Mouse (Mus musculus) myocyte (in vitro differentiated cells): ENCODE data around the gene Tdrd5. TPM values are rescaled to one million over a fixed set of nuclear protein-coding genes. Genes with fewer than 3 reads are reported as not detected.

ENCODE experiments used
- H3K27me3 ChIP-seq: one replicate; pipeline ENCODE4 v1.6.1; 2011; ENCODE audit not compliant: control insufficient read depth, insufficient read depth, insufficient read length
- H3K36me3 ChIP-seq: one replicate; pipeline ENCODE4 v1.6.1; 2011; ENCODE audit not compliant: control insufficient read depth, insufficient read depth
- H3K4me2 ChIP-seq: one replicate; pipeline ENCODE4 v1.6.1; 2011; ENCODE audit warnings: low read depth, control low read depth
- H3K4me3 ChIP-seq: one replicate; pipeline ENCODE4 v1.5.1; 2011; ENCODE audit warnings: mild to moderate bottlenecking, control low read depth, moderate library complexity
- H3K79me2 ChIP-seq: one replicate; pipeline ENCODE4 v1.6.1; 2011; ENCODE audit not compliant: control insufficient read depth, insufficient read depth
- H3ac ChIP-seq: one replicate; pipeline ENCODE4 v1.6.1; 2011; ENCODE audit not compliant: control insufficient read depth, insufficient read length
- CEBPB ChIP-seq: IDR thresholded peaks from 2 replicates; pipeline ENCODE4 v1.6.1; 2011; ENCODE audit warnings: mild to moderate bottlenecking, moderate library complexity; ENCODE audit not compliant: poor library complexity, insufficient read depth, severe bottlenecking
- E2F4 ChIP-seq: IDR thresholded peaks from one replicate; pipeline ENCODE4 v1.6.1; 2011; ENCODE audit warnings: mild to moderate bottlenecking, control low read depth, moderate library complexity; ENCODE audit not compliant: insufficient read depth
- MAX ChIP-seq: IDR thresholded peaks from one replicate; pipeline ENCODE4 v1.6.1; 2011; ENCODE audit warnings: low read depth, mild to moderate bottlenecking, control low read depth
- MYOD1 ChIP-seq, 3 experiments: IDR thresholded peaks; one replicate each; pipeline ENCODE4 v1.6.1; 2011; ENCODE audit warnings: control low read depth in 2 of 3, low read depth in 2 of 3, mild to moderate bottlenecking in 2 of 3, moderate library complexity in 1 of 3; ENCODE audit not compliant: insufficient read length in 2 of 3, control insufficient read depth in 1 of 3
- MYOG ChIP-seq, 3 experiments: IDR thresholded peaks; one replicate each; pipeline ENCODE4 v1.6.1; 2011; ENCODE audit warnings: control low read depth in 2 of 3, low read depth in 2 of 3, mild to moderate bottlenecking in 2 of 3; ENCODE audit not compliant: insufficient read length in 2 of 3, control insufficient read depth in 1 of 3, insufficient read depth in 1 of 3
- POLR2A ChIP-seq: IDR thresholded peaks from one replicate; pipeline ENCODE4 v1.6.1; 2011; ENCODE audit warnings: low read depth, mild to moderate bottlenecking, control low read depth, moderate library complexity; ENCODE audit not compliant: insufficient read length
- POLR2AphosphoS2 ChIP-seq: IDR thresholded peaks from one replicate; pipeline ENCODE4 v1.6.1; 2011; ENCODE audit warnings: low read depth, control low read depth; ENCODE audit not compliant: insufficient read length
- REST ChIP-seq: IDR thresholded peaks from one replicate; pipeline ENCODE4 v1.6.1; 2011; ENCODE audit warnings: mild to moderate bottlenecking, control low read depth, moderate library complexity; ENCODE audit not compliant: insufficient read depth, insufficient read length
- SRF ChIP-seq: IDR thresholded peaks from one replicate; pipeline ENCODE4 v1.6.1; 2011; ENCODE audit warnings: low read depth; ENCODE audit not compliant: control insufficient read depth, insufficient read length
- TCF12 ChIP-seq: IDR thresholded peaks from one replicate; pipeline ENCODE4 v1.6.1; 2011; ENCODE audit warnings: mild to moderate bottlenecking, control low read depth; ENCODE audit not compliant: poor library complexity, insufficient read depth, severe bottlenecking
- TCF3 ChIP-seq: IDR thresholded peaks from one replicate; pipeline ENCODE4 v1.6.1; 2011; ENCODE audit warnings: low read depth, control low read depth; ENCODE audit not compliant: insufficient read length
- USF1 ChIP-seq: IDR thresholded peaks from one replicate; pipeline ENCODE4 v1.6.1; 2011; ENCODE audit warnings: low read depth, mild to moderate bottlenecking, control low read depth, moderate library complexity
- polyA plus RNA-seq: library from polyadenylated mRNA; unstranded; fragments of >200 nt; fragmentation: generic; extraction: Trizol; gene quantifications from one replicate; pipeline ENCODE4 v1.2.1, GENCODE M21; 2012; ENCODE audit warnings: missing spikeins

Tdrd5 gene
- polyA plus RNA-seq, 1 experiment = 0.05 TPM

GRCm38 (mm10) chr1:156344433-156344832, 41.0 kb upstream of the Tdrd5 start:
- no peaks in the 10 kb centered on the region for H3K27me3 ChIP-seq
- peak; percentile 52 for TF ChIP-seq TCF3
- no peak for TF ChIP-seq USF1
- no peak for TF ChIP-seq REST
- no peak for TF ChIP-seq CEBPB
- no peak for TF ChIP-seq E2F4
- peak in 2 of 3 experiments; percentile 57 to 72 for TF ChIP-seq MYOG (IDR thresholded peaks at IDR 0.05; ENCODE audit: control insufficient read depth in 1 of 3, insufficient read depth in 1 of 3, insufficient read length in 2 of 3, low read depth in 2 of 3)
- TF ChIP-seq MYOD1 (IDR thresholded peaks at IDR 0.05; ENCODE audit: control insufficient read depth in 1 of 3, insufficient read length in 2 of 3, low read depth in 2 of 3) = peak; percentile 54 to 83 (median 79)
- TF ChIP-seq POLR2A = no peak
- TF ChIP-seq MAX = no peak
- no peak for TF ChIP-seq SRF
- peak; percentile 21 for TF ChIP-seq TCF12
- no peak for TF ChIP-seq POLR2AphosphoS2
- no peak overlapping the region for H3ac ChIP-seq
- H3K79me2 ChIP-seq = no peaks in the 10 kb centered on the region
- peak overlapping the region; percentile 19 for H3K4me2 ChIP-seq
- H3K4me3 ChIP-seq = no peak overlapping the region
- no peaks in the 10 kb centered on the region for H3K36me3 ChIP-seq

GRCm38 (mm10) chr1:156340847-156341246, 37.4 kb upstream of the Tdrd5 start:
- TF ChIP-seq MYOG (IDR thresholded peaks at IDR 0.05; ENCODE audit: control insufficient read depth in 1 of 3, insufficient read depth in 1 of 3, insufficient read length in 2 of 3, low read depth in 2 of 3) (no peak), SRF (no peak), MAX (no peak), POLR2AphosphoS2 (no peak), TCF12 (no peak), USF1 (peak; percentile 91)
- Histone ChIP-seq H3K4me3 (no peak overlapping the region), H3K27me3 (no peaks in the 10 kb centered on the region), H3K36me3 (no peaks in the 10 kb centered on the region), H3ac (no peak overlapping the region), H3K79me2 (no peaks in the 10 kb centered on the region), H3K4me2 (peak overlapping the region; percentile 33)

- no peak overlapping the region for H3K4me3 ChIP-seq
- no peak overlapping the region for H3ac ChIP-seq
- TF ChIP-seq POLR2AphosphoS2 (no peak), MAX (no peak), REST (no peak), E2F4 (no peak), TCF12 (no peak), SRF (no peak), POLR2A (no peak), MYOG (IDR thresholded peaks at IDR 0.05; ENCODE audit: control insufficient read depth in 1 of 3, insufficient read depth in 1 of 3, insufficient read length in 2 of 3, low read depth in 2 of 3) (no peak), USF1 (no peak), MYOD1 (IDR thresholded peaks at IDR 0.05; ENCODE audit: control insufficient read depth in 1 of 3, insufficient read length in 2 of 3, low read depth in 2 of 3) (no peak), TCF3 (no peak), CEBPB (no peak)
- no peaks in the 10 kb centered on the region for H3K27me3 ChIP-seq
- no peak overlapping the region for H3K4me2 ChIP-seq
- H3K79me2 ChIP-seq = no peaks in the 10 kb centered on the region
- no peaks in the 10 kb centered on the region for H3K36me3 ChIP-seq
These were observed 19.7 kb upstream of the Tdrd5 start for GRCm38 (mm10) chr1:156323126-156323525.

DNA sequence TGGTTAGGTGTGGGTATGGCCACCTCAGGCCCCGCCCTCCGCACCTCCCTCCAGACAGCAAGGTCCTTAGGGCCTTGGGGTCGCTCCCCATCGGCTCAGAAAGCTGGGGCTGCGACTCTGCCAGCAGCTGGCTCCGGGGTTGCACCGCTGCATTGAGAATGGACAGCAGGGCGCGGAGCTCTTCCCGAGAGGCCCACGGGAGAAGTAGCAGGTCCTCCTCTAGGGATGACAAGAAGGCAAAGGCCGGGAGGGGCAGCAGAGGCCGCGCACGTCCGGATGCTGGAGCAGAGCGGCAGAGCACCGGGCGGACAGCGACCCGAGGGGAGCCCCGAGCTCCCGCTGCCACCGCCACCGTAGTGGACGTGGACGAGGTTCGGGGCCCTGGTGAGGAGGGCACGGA, 7.2 kb upstream of the Tdrd5 start, which contains the start of gene Nphs2:
Nphs2 (plus strand) TSS at position 98 of the 400 bp plus-strand sequence.
- Histone ChIP-seq H3K79me2 (no peaks in the 10 kb centered on the region), H3K4me2 (no peak within 1 kb of the TSS), H3K27me3 (no peaks in the 10 kb centered on the region), H3K36me3 (no peaks in the 10 kb centered on the region), H3K4me3 (no peak within 1 kb of the TSS), H3ac (no peak within 1 kb of the TSS)
- TF ChIP-seq SRF = no peak
- TF ChIP-seq MAX = no peak
- no peak for TF ChIP-seq TCF3
- no peak for TF ChIP-seq CEBPB
- no peak for TF ChIP-seq POLR2AphosphoS2
- no peak for TF ChIP-seq REST
- no peak for TF ChIP-seq MYOD1 (IDR thresholded peaks at IDR 0.05; ENCODE audit: control insufficient read depth in 1 of 3, insufficient read length in 2 of 3, low read depth in 2 of 3)
- no peak for TF ChIP-seq POLR2A

- peaks cover under 1% of the 10 kb centered on the region for H3K27me3 ChIP-seq
- TF ChIP-seq CEBPB = no peak
- no peak for TF ChIP-seq POLR2A
- TF ChIP-seq REST = no peak
- no peak for TF ChIP-seq POLR2AphosphoS2
- no peak for TF ChIP-seq TCF3
- no peak for TF ChIP-seq USF1
- TF ChIP-seq MAX = no peak
- TF ChIP-seq MYOD1 (IDR thresholded peaks at IDR 0.05; ENCODE audit: control insufficient read depth in 1 of 3, insufficient read length in 2 of 3, low read depth in 2 of 3) = no peak
- TF ChIP-seq E2F4 = no peak
- TF ChIP-seq MYOG (IDR thresholded peaks at IDR 0.05; ENCODE audit: control insufficient read depth in 1 of 3, insufficient read depth in 1 of 3, insufficient read length in 2 of 3, low read depth in 2 of 3) = no peak
- TF ChIP-seq SRF = no peak
- no peak for TF ChIP-seq TCF12
These were observed 5.1 kb upstream of the Tdrd5 start for GRCm38 (mm10) chr1:156308595-156308994.

More at GRCm38 (mm10) chr1:156308595-156308994, 5.1 kb upstream of the Tdrd5 start:
- H3K79me2 ChIP-seq = no peaks in the 10 kb centered on the region
- no peaks in the 10 kb centered on the region for H3K36me3 ChIP-seq
- no peak overlapping the region for H3K4me3 ChIP-seq
- H3ac ChIP-seq = no peak overlapping the region
- H3K4me2 ChIP-seq = no peak overlapping the region
